In the genomic region with DNA sequence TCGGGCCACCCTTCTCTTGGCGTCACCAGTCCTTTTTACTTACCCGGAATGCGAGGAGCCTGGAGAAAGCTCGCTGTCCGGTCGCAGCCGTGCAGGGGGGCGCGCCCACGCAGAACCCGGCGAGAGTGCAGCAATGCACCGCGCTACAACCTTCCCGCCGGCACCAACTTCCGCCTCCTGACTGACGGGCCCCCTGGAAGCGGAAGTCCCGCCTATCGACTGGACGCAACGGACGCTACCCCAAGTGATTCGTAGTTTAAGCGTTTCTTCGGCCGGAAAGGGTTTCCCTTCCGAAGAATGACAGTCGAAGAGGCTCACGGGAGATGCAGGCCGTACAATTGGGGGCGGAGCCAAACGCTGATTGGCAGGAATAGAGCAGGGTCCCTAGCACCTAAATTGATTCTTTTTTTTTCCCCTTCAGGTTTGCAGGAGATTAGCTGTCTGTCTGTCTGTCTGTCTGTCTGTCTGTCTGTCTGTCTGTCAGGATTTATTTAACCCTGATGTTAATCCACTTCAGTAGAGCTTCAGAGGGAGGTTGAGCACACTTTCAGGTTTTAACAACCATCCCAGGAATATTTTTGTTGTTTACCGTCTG, we compare ENCODE assay signal across 8 mouse cellular contexts. TPM values are rescaled to one million over a fixed set of nuclear protein-coding genes. Genes with fewer than 3 reads are reported as not detected.
DNase-seq lines count a peak whose midpoint lies in the region; ATAC-seq and TF ChIP-seq lines count a peak whose summit lies in the region.

No protein-coding gene starts in this region.

- no peaks in the 10 kb centered on the region for H3K9me3 ChIP-seq in embryonic facial prominence, embryonic 14.5 days (ENCODE audit: control insufficient read depth, low read length)
- no peaks in the 10 kb centered on the region for H3K9me3 ChIP-seq in limb, embryonic 14.5 days (ENCODE audit: control insufficient read depth, low read length)
- H3K9me3 ChIP-seq in midbrain, postnatal 0 days (ENCODE audit: low read length): no peaks in the 10 kb centered on the region

- no peaks in the 10 kb centered on the region for H3K27me3 ChIP-seq in embryonic facial prominence, embryonic 14.5 days (replicated peaks; ENCODE audit: control insufficient read depth, insufficient read depth, low read length)
- H3K27me3 ChIP-seq in limb, embryonic 14.5 days (ENCODE audit: control insufficient read depth, insufficient read depth, low read length): no peaks in the 10 kb centered on the region
- no peaks in the 10 kb centered on the region for H3K27me3 ChIP-seq in midbrain, postnatal 0 days (ENCODE audit: insufficient read depth, low read length)

- DNase-seq in 3T3-L1 (ENCODE audit: low read depth, low spot score): peak; percentile 99
- peak; percentile 78 to 88 for DNase-seq in adrenal gland, postnatal 4 days (ENCODE audit: low spot score in 2 of 2)
- peak; percentile 99 for DNase-seq in embryonic facial prominence, embryonic 14.5 days (ENCODE audit: low spot score)
- DNase-seq in heart, adult 8-10 months (ENCODE audit: low spot score): peak; percentile 98
- peak; percentile 98 for DNase-seq in kidney, adult 9 months
- DNase-seq in limb, embryonic 14.5 days (ENCODE audit: low spot score): peak; percentile 98
- peak; percentile 99 for DNase-seq in midbrain, postnatal 0 days (ENCODE audit: low spot score)
- DNase-seq in spleen, postnatal 14 days (ENCODE audit: low spot score in 2 of 2): peak; percentile 86 to 92

- ATAC-seq in embryonic facial prominence, embryonic 14.5 days (ENCODE audit: low read depth): peak; percentile 96
- peak; percentile 96 for ATAC-seq in limb, embryonic 14.5 days (ENCODE audit: low FRiP score, low read depth)
- ATAC-seq in midbrain, postnatal 0 days (ENCODE audit: low FRiP score): peak; percentile 96

- TF ChIP-seq CTCF in midbrain, postnatal 0 days (IDR thresholded peaks at IDR 0.05): no peak

- H3K27ac ChIP-seq in embryonic facial prominence, embryonic 14.5 days (replicated peaks; ENCODE audit: low read depth, low read length): peak overlapping the region; percentile 67
- peak overlapping the region; percentile 43 for H3K27ac ChIP-seq in limb, embryonic 14.5 days (replicated peaks; ENCODE audit: low read depth, low read length)
- H3K27ac ChIP-seq in midbrain, postnatal 0 days (ENCODE audit: low read depth, low read length): 0 out of 2 replicates have a peak overlapping the region, but pooled peaks have one; percentile 47

- peak overlapping the region; percentile 91 for H3K4me2 ChIP-seq in embryonic facial prominence, embryonic 14.5 days (ENCODE audit: low read depth, low read length)
- H3K4me2 ChIP-seq in limb, embryonic 14.5 days (replicated peaks; ENCODE audit: low read depth, low read length, severe bottlenecking): peak overlapping the region; percentile 58
- H3K4me2 ChIP-seq in midbrain, postnatal 0 days (ENCODE audit: low read depth, low read length, poor library complexity, severe bottlenecking): peak overlapping the region; percentile 95

- H3K4me1 ChIP-seq in embryonic facial prominence, embryonic 14.5 days (ENCODE audit: control insufficient read depth, insufficient read depth, low read length): no peaks in the 10 kb centered on the region; the same call in 1 of the 2 replicates
- peaks cover 3% of the 10 kb centered on the region; the same call in 1 of the 2 replicates for H3K4me1 ChIP-seq in limb, embryonic 14.5 days (ENCODE audit: control insufficient read depth, insufficient read depth, low read length)
- peaks cover 5% of the 10 kb centered on the region for H3K4me1 ChIP-seq in midbrain, postnatal 0 days (ENCODE audit: insufficient read depth, low read length)

- no peak for TF ChIP-seq POLR2A in limb, embryonic 14.5 days (IDR thresholded peaks at IDR 0.05; ENCODE audit: borderline replicate concordance, extremely low read depth, insufficient read depth, insufficient read length)

- H3K9ac ChIP-seq in embryonic facial prominence, embryonic 14.5 days (ENCODE audit: low read depth, low read length): peak overlapping the region; percentile 85
- H3K9ac ChIP-seq in limb, embryonic 14.5 days (ENCODE audit: low read depth, low read length, severe bottlenecking): peak overlapping the region; percentile 78
- H3K9ac ChIP-seq in midbrain, postnatal 0 days (replicated peaks; ENCODE audit: low read length, poor library complexity, severe bottlenecking): peak overlapping the region; percentile 73

- under 1% methylated on average over 35 of the region's 36 CpGs for WGBS in embryonic facial prominence, embryonic 14.5 days
- 2% methylated on average over 36 of the region's 36 CpGs for WGBS in limb, embryonic 14.5 days
- under 1% methylated on average over 36 of the region's 36 CpGs for WGBS in midbrain, postnatal 0 days

- H3K4me3 ChIP-seq in embryonic facial prominence, embryonic 14.5 days (ENCODE audit: low read depth, low read length): peak overlapping the region; percentile 99
- H3K4me3 ChIP-seq in limb, embryonic 14.5 days (replicated peaks; ENCODE audit: low read length): peak overlapping the region; percentile 98
- H3K4me3 ChIP-seq in midbrain, postnatal 0 days (ENCODE audit: low read depth, low read length): peak overlapping the region; percentile 96

- no peaks in the 10 kb centered on the region for H3K36me3 ChIP-seq in embryonic facial prominence, embryonic 14.5 days (ENCODE audit: control insufficient read depth, insufficient read depth, low read length)
- H3K36me3 ChIP-seq in limb, embryonic 14.5 days (ENCODE audit: control insufficient read depth, insufficient read depth, low read length): no peaks in the 10 kb centered on the region
- no peaks in the 10 kb centered on the region for H3K36me3 ChIP-seq in midbrain, postnatal 0 days (ENCODE audit: insufficient read depth, low read length)

RNA-seq across cellular contexts. Expression of gene Inip, which starts 17.6 kb away (rescaled TPM):
- total RNA-seq in adrenal gland, postnatal 4 days (2021): 10 to 100 TPM; 21.8 to 24.1 TPM
- polyA plus RNA-seq in embryonic facial prominence, embryonic 14.5 days (2014; fragmentation: Nextera tagmentation; extraction: Ambion mirVana): 34.3 and 40.6 TPM in 2 replicates
- total RNA-seq in heart, adult 8-10 months (2022): 10 to 100 TPM in 2 of 4 experiments, 1 to 10 TPM in 2; 9.4 to 12.3 (median 10.8) TPM
- 17.6 and 20.4 TPM in 2 replicates for polyA plus RNA-seq in limb, embryonic 14.5 days (2012; rRNA removed)
- polyA plus RNA-seq in limb, embryonic 14.5 days (2014; fragmentation: Nextera tagmentation; extraction: Ambion mirVana): 40.0 and 49.0 TPM in 2 replicates
- 20.8 and 26.8 TPM in 2 replicates for total RNA-seq in midbrain, postnatal 0 days (2014; rRNA removed)
- 33.0 and 35.8 TPM in 2 replicates for polyA plus RNA-seq in midbrain, postnatal 0 days (2015; fragmentation: Nextera tagmentation; extraction: Ambion mirVana)

RNA-seq across cellular contexts. Expression of gene Snx30, which starts 21.9 kb away (rescaled TPM):
- total RNA-seq in adrenal gland, postnatal 4 days (2021): 10 to 100 TPM; 13.2 to 14.0 TPM
- polyA plus RNA-seq in embryonic facial prominence, embryonic 14.5 days (2014; fragmentation: Nextera tagmentation; extraction: Ambion mirVana): 14.1 and 15.1 TPM in 2 replicates
- total RNA-seq in heart, adult 8-10 months (2022): 1 to 10 TPM; 4.1 to 6.8 (median 5.5) TPM
- 6.6 and 7.2 TPM in 2 replicates for polyA plus RNA-seq in limb, embryonic 14.5 days (2012; rRNA removed)
- polyA plus RNA-seq in limb, embryonic 14.5 days (2014; fragmentation: Nextera tagmentation; extraction: Ambion mirVana): 12.0 and 14.0 TPM in 2 replicates
- total RNA-seq in midbrain, postnatal 0 days (2014; rRNA removed): 37.8 and 39.6 TPM in 2 replicates
- 18.1 and 21.7 TPM in 2 replicates for polyA plus RNA-seq in midbrain, postnatal 0 days (2015; fragmentation: Nextera tagmentation; extraction: Ambion mirVana)

Comparison
In these comparisons a context has a peak if more than half of its experiments do, and no peak if none do; other contexts are left out.
1. Peak in every context shown above with its lines: DNase-seq, ATAC-seq, H3K4me3 ChIP-seq and H3K27ac ChIP-seq.